8 mouse cellular contexts compared by ENCODE assay signal in the genomic region with DNA sequence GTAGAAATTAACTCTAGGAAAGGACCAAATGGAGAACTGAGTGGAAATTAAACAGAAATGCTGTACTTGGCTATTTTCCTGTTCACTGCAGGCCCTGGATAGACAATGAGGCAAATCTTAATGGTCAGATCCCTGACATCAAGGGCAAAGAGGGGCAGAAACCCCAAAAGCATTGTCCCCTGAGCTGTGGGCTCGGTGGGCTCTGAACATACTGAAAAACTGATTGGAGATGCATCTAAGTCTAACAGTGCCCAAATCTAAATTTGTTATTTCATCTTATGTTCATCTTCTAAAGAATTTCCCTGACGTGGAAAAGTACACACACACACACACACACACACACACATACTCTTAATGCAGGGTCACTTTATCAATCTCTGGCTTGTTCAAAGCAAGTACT. TPM values are rescaled to one million over a fixed set of nuclear protein-coding genes. Genes with fewer than 3 reads are reported as not detected.
DNase-seq lines count a peak whose midpoint lies in the region; ATAC-seq and TF ChIP-seq lines count a peak whose summit lies in the region.

No protein-coding gene starts in this region.

- H3K27ac ChIP-seq in kidney, postnatal 0 days, result no peak overlapping the region
- H3K27ac ChIP-seq in forebrain, embryonic 11.5 days (ENCODE audit: low read depth, low read length), result no peak overlapping the region
- no peak overlapping the region for H3K27ac ChIP-seq in intestine, embryonic 14.5 days (ENCODE audit: low read depth)
- H3K27ac ChIP-seq in midbrain, embryonic 16.5 days (ENCODE audit: low read length), result peak overlapping the region; percentile 98

- H3K4me3 ChIP-seq in kidney, postnatal 0 days (replicated peaks; ENCODE audit: low read depth, low read length), result no peak overlapping the region
- peak overlapping the region; percentile 78; the same call in 1 of the 2 replicates for H3K4me3 ChIP-seq in forebrain, embryonic 11.5 days (ENCODE audit: low read depth, low read length)
- H3K4me3 ChIP-seq in intestine, embryonic 14.5 days (ENCODE audit: low read depth, low read length), result no peak overlapping the region
- peak overlapping the region; percentile 88 for H3K4me3 ChIP-seq in midbrain, embryonic 16.5 days (ENCODE audit: low read depth, low read length)

- no peaks in the 10 kb centered on the region for H3K27me3 ChIP-seq in kidney, postnatal 0 days (ENCODE audit: insufficient read depth, low read length)
- H3K27me3 ChIP-seq in forebrain, embryonic 11.5 days (ENCODE audit: control insufficient read depth, insufficient read depth, low read length), result no peaks in the 10 kb centered on the region
- H3K27me3 ChIP-seq in intestine, embryonic 14.5 days (replicated peaks; ENCODE audit: control insufficient read depth, insufficient read depth, low read length), result no peaks in the 10 kb centered on the region
- H3K27me3 ChIP-seq in midbrain, embryonic 16.5 days (ENCODE audit: control insufficient read depth, insufficient read depth, low read depth, low read length), result no peaks in the 10 kb centered on the region

- no peak for DNase-seq in kidney, postnatal 0 days (ENCODE audit: low spot score)
- no peak for DNase-seq in kidney, postnatal 25 days
- no peak for DNase-seq in forebrain, embryonic 11.5 days (ENCODE audit: low spot score)
- DNase-seq in intestine, embryonic 14.5 days (ENCODE audit: low spot score), result no peak
- DNase-seq in testis, postnatal 10 days (ENCODE audit: low spot score), result no peak
- no peak for DNase-seq in adrenal gland, postnatal 36 days

- no peaks in the 10 kb centered on the region for H3K36me3 ChIP-seq in kidney, postnatal 0 days (ENCODE audit: insufficient read depth, low read length)
- no peaks in the 10 kb centered on the region for H3K36me3 ChIP-seq in forebrain, embryonic 11.5 days (ENCODE audit: control insufficient read depth, insufficient read depth, low read length)
- H3K36me3 ChIP-seq in intestine, embryonic 14.5 days (ENCODE audit: control insufficient read depth, insufficient read depth, low read length), result no peaks in the 10 kb centered on the region
- H3K36me3 ChIP-seq in midbrain, embryonic 16.5 days (ENCODE audit: control insufficient read depth, insufficient read depth, low read length), result no peaks in the 10 kb centered on the region

- no peak overlapping the region for H3K9ac ChIP-seq in kidney, postnatal 0 days (ENCODE audit: low read depth, low read length)
- H3K9ac ChIP-seq in forebrain, embryonic 11.5 days (ENCODE audit: low read length), result no peak overlapping the region
- H3K9ac ChIP-seq in intestine, embryonic 14.5 days (ENCODE audit: low read length), result no peak overlapping the region
- peak overlapping the region; percentile 93 for H3K9ac ChIP-seq in midbrain, embryonic 16.5 days (ENCODE audit: low read depth, low read length)

- TF ChIP-seq CTCF in kidney, postnatal 0 days (IDR thresholded peaks at IDR 0.05; ENCODE audit: low read depth), result no peak

- peak overlapping the region; percentile 74 for H3K4me2 ChIP-seq in kidney, postnatal 0 days (ENCODE audit: low read length)
- H3K4me2 ChIP-seq in forebrain, embryonic 11.5 days (ENCODE audit: low read depth, low read length, severe bottlenecking), result peak overlapping the region; percentile 69; the same call in 1 of the 2 replicates
- peak overlapping the region; percentile 74 for H3K4me2 ChIP-seq in intestine, embryonic 14.5 days (ENCODE audit: low read length)
- H3K4me2 ChIP-seq in midbrain, embryonic 16.5 days (ENCODE audit: low read length), result peak overlapping the region; percentile 82

- ATAC-seq in kidney, postnatal 0 days (replicated peaks; ENCODE audit: low FRiP score, low read depth), result no peak
- ATAC-seq in forebrain, embryonic 11.5 days (replicated peaks; ENCODE audit: low FRiP score), result no peak
- ATAC-seq in intestine, embryonic 14.5 days (replicated peaks; ENCODE audit: low FRiP score, low TSS enrichment, low read depth), result no peak
- ATAC-seq in midbrain, embryonic 16.5 days, result no peak
- ATAC-seq in frontal cortex, adult (ENCODE audit: low TSS enrichment), result no peak

- 87% methylated on average over 2 of the region's 2 CpGs for WGBS in kidney, postnatal 0 days
- WGBS in forebrain, embryonic 11.5 days, result 72% methylated on average over 2 of the region's 2 CpGs
- WGBS in intestine, embryonic 14.5 days, result 74% methylated on average over 2 of the region's 2 CpGs
- 75% methylated on average over 2 of the region's 2 CpGs for WGBS in midbrain, embryonic 16.5 days

- H3K9me3 ChIP-seq in kidney, postnatal 0 days (replicated peaks; ENCODE audit: low read length), result no peaks in the 10 kb centered on the region
- no peaks in the 10 kb centered on the region for H3K9me3 ChIP-seq in forebrain, embryonic 11.5 days (ENCODE audit: control insufficient read depth, low read length)
- H3K9me3 ChIP-seq in intestine, embryonic 14.5 days (ENCODE audit: control insufficient read depth, low read length), result no peaks in the 10 kb centered on the region
- H3K9me3 ChIP-seq in midbrain, embryonic 16.5 days (replicated peaks; ENCODE audit: control insufficient read depth, low read length, poor library complexity, severe bottlenecking), result no peaks in the 10 kb centered on the region

- no peaks in the 10 kb centered on the region for H3K4me1 ChIP-seq in kidney, postnatal 0 days (replicated peaks; ENCODE audit: insufficient read depth, low read length)
- peaks cover 4% of the 10 kb centered on the region for H3K4me1 ChIP-seq in forebrain, embryonic 11.5 days (replicated peaks; ENCODE audit: control insufficient read depth, insufficient read depth, low read length)
- 0 out of 2 replicates have a peak, but pooled peaks cover under 1% of the 10 kb centered on the region for H3K4me1 ChIP-seq in intestine, embryonic 14.5 days (replicated peaks; ENCODE audit: control insufficient read depth, insufficient read depth, low read length)
- H3K4me1 ChIP-seq in midbrain, embryonic 16.5 days (ENCODE audit: control insufficient read depth, insufficient read depth, low read length), result peaks cover 29% of the 10 kb centered on the region

RNA-seq across cellular contexts. Expression of a gene that starts 0.5 kb away (rescaled TPM):
- 31.4 and 34.1 TPM in 2 replicates for polyA plus RNA-seq in kidney, postnatal 0 days (2015; fragmentation: Nextera tagmentation; extraction: Ambion mirVana)
- polyA plus RNA-seq in forebrain, embryonic 11.5 days (2014; fragmentation: Nextera tagmentation; extraction: Ambion mirVana), result 106 and 117 TPM in 2 replicates
- 45.1 and 46.3 TPM in 2 replicates for polyA plus RNA-seq in intestine, embryonic 14.5 days (2014; fragmentation: Nextera tagmentation; extraction: Ambion mirVana)
- polyA plus RNA-seq in midbrain, embryonic 16.5 days (2015; fragmentation: Nextera tagmentation; extraction: Ambion mirVana), result 333 and 360 TPM in 2 replicates
- total RNA-seq in adrenal gland, postnatal 36 days (2021), result 10 to 100 TPM; 11.4 to 11.5 TPM

RNA-seq across cellular contexts. Expression of a gene that starts 18.0 kb away (rescaled TPM):
- polyA plus RNA-seq in kidney, postnatal 0 days (2015; fragmentation: Nextera tagmentation; extraction: Ambion mirVana), result 0.47 and 0.64 TPM in 2 replicates
- not detected in 2 replicates for polyA plus RNA-seq in forebrain, embryonic 11.5 days (2014; fragmentation: Nextera tagmentation; extraction: Ambion mirVana)
- polyA plus RNA-seq in intestine, embryonic 14.5 days (2014; fragmentation: Nextera tagmentation; extraction: Ambion mirVana), result 0.46 and 0.65 TPM in 2 replicates
- polyA plus RNA-seq in midbrain, embryonic 16.5 days (2015; fragmentation: Nextera tagmentation; extraction: Ambion mirVana), result 0.16 and 0.32 TPM in 2 replicates
- 1 to 10 TPM in 1 of 2 experiments, under 1 TPM in 1; 0.23 to 1.6 TPM for total RNA-seq in adrenal gland, postnatal 36 days (2021)

RNA-seq across cellular contexts. Expression of a gene that starts 27.8 kb away (rescaled TPM):
- polyA plus RNA-seq in kidney, postnatal 0 days (2015; fragmentation: Nextera tagmentation; extraction: Ambion mirVana), result 60.5 and 60.7 TPM in 2 replicates
- polyA plus RNA-seq in forebrain, embryonic 11.5 days (2014; fragmentation: Nextera tagmentation; extraction: Ambion mirVana), result 35.1 and 42.1 TPM in 2 replicates
- 36.1 and 37.5 TPM in 2 replicates for polyA plus RNA-seq in intestine, embryonic 14.5 days (2014; fragmentation: Nextera tagmentation; extraction: Ambion mirVana)
- polyA plus RNA-seq in midbrain, embryonic 16.5 days (2015; fragmentation: Nextera tagmentation; extraction: Ambion mirVana), result 95.2 and 104 TPM in 2 replicates
- 10 to 100 TPM; 47.3 to 53.0 TPM for total RNA-seq in adrenal gland, postnatal 36 days (2021)

RNA-seq across cellular contexts. Expression of a gene that starts 51.4 kb away (rescaled TPM):
- polyA plus RNA-seq in kidney, postnatal 0 days (2015; fragmentation: Nextera tagmentation; extraction: Ambion mirVana), result 24.8 and 26.7 TPM in 2 replicates
- 35.9 and 37.7 TPM in 2 replicates for polyA plus RNA-seq in forebrain, embryonic 11.5 days (2014; fragmentation: Nextera tagmentation; extraction: Ambion mirVana)
- polyA plus RNA-seq in intestine, embryonic 14.5 days (2014; fragmentation: Nextera tagmentation; extraction: Ambion mirVana), result 25.0 and 27.2 TPM in 2 replicates
- polyA plus RNA-seq in midbrain, embryonic 16.5 days (2015; fragmentation: Nextera tagmentation; extraction: Ambion mirVana), result 106 and 117 TPM in 2 replicates
- 10 to 100 TPM; 24.6 to 30.9 TPM for total RNA-seq in adrenal gland, postnatal 36 days (2021)

RNA-seq across cellular contexts. Expression of a gene that starts 57.9 kb away (rescaled TPM):
- 219 and 230 TPM in 2 replicates for polyA plus RNA-seq in kidney, postnatal 0 days (2015; fragmentation: Nextera tagmentation; extraction: Ambion mirVana)
- 148 and 151 TPM in 2 replicates for polyA plus RNA-seq in forebrain, embryonic 11.5 days (2014; fragmentation: Nextera tagmentation; extraction: Ambion mirVana)
- 213 and 215 TPM in 2 replicates for polyA plus RNA-seq in intestine, embryonic 14.5 days (2014; fragmentation: Nextera tagmentation; extraction: Ambion mirVana)
- polyA plus RNA-seq in midbrain, embryonic 16.5 days (2015; fragmentation: Nextera tagmentation; extraction: Ambion mirVana), result 127 and 131 TPM in 2 replicates
- total RNA-seq in adrenal gland, postnatal 36 days (2021), result 100 to 1,000 TPM; 101 to 139 TPM

Comparison
In these comparisons a context has a peak if more than half of its experiments do, and no peak if none do; other contexts are left out.
1. H3K4me3 ChIP-seq: peak in forebrain, embryonic 11.5 days (single experiment) and midbrain, embryonic 16.5 days (single experiment); none in kidney, postnatal 0 days (single experiment) and intestine, embryonic 14.5 days (single experiment).
2. Peak in every context shown above with its lines, with median percentiles within 50 percentile points of each other: H3K4me2 ChIP-seq.